Mouse (Mus musculus): ENCODE results near the gene Cldn20. TPM values are rescaled to one million over a fixed set of nuclear protein-coding genes. Genes with fewer than 3 reads are reported as not detected.

Cldn20 gene
- 0.38 TPM in 1 of 2 replicates, not detected in the other for polyA plus RNA-seq (2015; fragmentation: Nextera tagmentation; extraction: Ambion mirVana)

GRCm38 (mm10) chr17:3532254-3532653 lies at the start of gene Cldn20:
TSS of gene Cldn20 (plus strand) at chr17:3532554.

GRCm38 (mm10) chr17:3557331-3558311 lies 25.3 kb downstream of the Cldn20 start, which contains the start of gene Tfb1m:
TSS of gene Tfb1m (minus strand) at chr17:3557781.

Other genes starting within 250 kb of the Cldn20 start
- gene Tiam2, start 206.0 kb upstream of the Cldn20 start, polyA plus RNA-seq (2015; fragmentation: Nextera tagmentation; extraction: Ambion mirVana), result 4.0 and 4.8 TPM in 2 replicates
- gene Tfb1m, start 25.2 kb downstream of the Cldn20 start, polyA plus RNA-seq (2015; fragmentation: Nextera tagmentation; extraction: Ambion mirVana), result 9.4 and 9.8 TPM in 2 replicates
- gene Nox3, start 163.7 kb downstream of the Cldn20 start, polyA plus RNA-seq (2015; fragmentation: Nextera tagmentation; extraction: Ambion mirVana), result not detected in 2 replicates